Mouse (Mus musculus) liver, postnatal 0 days (tissue): ENCODE data around the gene Lrrc4.
A peak's percentile ranks its signal among the peaks of the same experiment; 100 is the strongest.

Source experiments
- CTCF ChIP-seq: sonication (generic); IDR thresholded peaks from 2 replicates; pipeline ENCODE4 v1.5.1; 2016; ENCODE audit warnings: antibody characterized with exemption, low read depth
- EP300 ChIP-seq: IDR thresholded peaks from 2 replicates; pipeline ENCODE4 v1.6.1; 2016; ENCODE audit warnings: antibody characterized with exemption, low read depth, mild to moderate bottlenecking

DNA sequence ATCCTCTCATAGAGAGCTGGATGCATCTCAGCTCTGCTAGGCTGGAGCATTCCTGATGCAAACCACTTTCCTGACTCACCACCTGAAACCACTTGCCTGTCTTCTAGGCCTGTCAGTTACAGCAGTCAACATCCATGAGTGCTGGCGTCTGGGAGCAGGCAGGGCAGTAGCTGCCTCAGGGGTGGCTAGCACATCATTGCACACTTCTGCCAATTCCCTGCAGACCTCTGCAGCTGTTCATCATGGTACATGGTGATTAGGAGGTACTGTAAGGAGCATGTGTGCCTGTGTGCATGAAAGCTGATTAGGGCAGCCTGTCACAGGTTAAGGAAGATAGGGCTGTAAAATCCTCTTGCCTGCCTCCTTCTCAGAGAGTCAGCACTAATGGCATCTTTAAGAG lies 203.1 kb downstream of the Lrrc4 start:
- no peak for TF ChIP-seq CTCF
- peak; percentile 93 for TF ChIP-seq EP300
